Comparison of ENCODE assay signal across 7 mouse cellular contexts in genomic region chrX:86191614-86192419, GRCm38 (mm10). TPM values are rescaled to one million over a fixed set of nuclear protein-coding genes. Genes with fewer than 3 reads are reported as not detected.
A peak's percentile ranks its signal among the peaks of the same experiment; 100 is the strongest.
DNase-seq lines count a peak whose midpoint lies in the region; ATAC-seq and TF ChIP-seq lines count a peak whose summit lies in the region.

Gene Nr0b1 (plus strand): TSS chrX:86191764.

- DNase-seq in lung, postnatal 36 days, result no peak
- peak; percentile 5 for DNase-seq in right cerebral cortex, postnatal 14 days
- DNase-seq in cerebellum, postnatal 25 days, result no peak

- no peak within 1 kb of the TSS for H3K27ac ChIP-seq in lung, embryonic 16.5 days (ENCODE audit: low read length)
- no peak within 1 kb of the TSS for H3K27ac ChIP-seq in embryonic facial prominence, embryonic 12.5 days
- H3K27ac ChIP-seq in intestine, postnatal 0 days (ENCODE audit: low read depth, low read length), result no peak within 1 kb of the TSS

- TF ChIP-seq CTCF in intestine, postnatal 0 days (IDR thresholded peaks at IDR 0.05; ENCODE audit: low read depth), result no peak

- no peaks in the 10 kb centered on the region for H3K36me3 ChIP-seq in lung, embryonic 16.5 days (ENCODE audit: control insufficient read depth, insufficient read depth, low read length)
- H3K36me3 ChIP-seq in embryonic facial prominence, embryonic 12.5 days, result no peaks in the 10 kb centered on the region
- H3K36me3 ChIP-seq in intestine, postnatal 0 days (ENCODE audit: control insufficient read depth, insufficient read depth), result no peaks in the 10 kb centered on the region

- H3K4me2 ChIP-seq in lung, embryonic 16.5 days (ENCODE audit: low read depth, low read length), result peak within 1 kb of the TSS; percentile 25; the same call in 1 of the 2 replicates
- peak within 1 kb of the TSS; percentile 76 for H3K4me2 ChIP-seq in embryonic facial prominence, embryonic 12.5 days (replicated peaks)
- peak within 1 kb of the TSS; percentile 40 for H3K4me2 ChIP-seq in intestine, postnatal 0 days (replicated peaks; ENCODE audit: low read depth)

- 19% methylated on average over 47 of the region's 53 CpGs for WGBS in lung, embryonic 16.5 days
- WGBS in embryonic facial prominence, embryonic 12.5 days, result 19% methylated on average over 52 of the region's 53 CpGs
- WGBS in intestine, postnatal 0 days, result 17% methylated on average over 53 of the region's 53 CpGs

- H3K27me3 ChIP-seq in lung, embryonic 16.5 days (ENCODE audit: control insufficient read depth, insufficient read depth, low read depth, low read length), result peaks cover 14% of the 10 kb centered on the region
- peaks cover 22% of the 10 kb centered on the region for H3K27me3 ChIP-seq in embryonic facial prominence, embryonic 12.5 days
- H3K27me3 ChIP-seq in intestine, postnatal 0 days (replicated peaks; ENCODE audit: control insufficient read depth, insufficient read depth, low read length), result peaks cover 3% of the 10 kb centered on the region; the same call in 1 of the 2 replicates

- ATAC-seq in lung, embryonic 16.5 days (ENCODE audit: low read depth), result no peak
- 0 out of 2 replicates have a peak, but pooled peaks have one; percentile 67 for ATAC-seq in embryonic facial prominence, embryonic 12.5 days (ENCODE audit: insufficient number of reproducible peaks, insufficient read depth, low FRiP score, low TSS enrichment)
- ATAC-seq in intestine, postnatal 0 days, result no peak
- ATAC-seq in granulocyte monocyte progenitor cell, adult 5-6 weeks (replicated peaks; ENCODE audit: poor library complexity, severe bottlenecking), result no peak

- no peak within 1 kb of the TSS for H3K9ac ChIP-seq in lung, embryonic 16.5 days (ENCODE audit: low read length)
- no peak within 1 kb of the TSS for H3K9ac ChIP-seq in embryonic facial prominence, embryonic 12.5 days
- no peak within 1 kb of the TSS for H3K9ac ChIP-seq in intestine, postnatal 0 days (ENCODE audit: low read depth, low read length)

- H3K9me3 ChIP-seq in lung, embryonic 16.5 days (ENCODE audit: control insufficient read depth, low read length), result no peaks in the 10 kb centered on the region
- H3K9me3 ChIP-seq in embryonic facial prominence, embryonic 12.5 days, result no peaks in the 10 kb centered on the region
- H3K9me3 ChIP-seq in intestine, postnatal 0 days (ENCODE audit: control insufficient read depth), result no peaks in the 10 kb centered on the region

- H3K4me3 ChIP-seq in lung, embryonic 16.5 days (ENCODE audit: low read length), result peak within 1 kb of the TSS; percentile 15; the same call in 1 of the 2 replicates
- peak within 1 kb of the TSS; percentile 37 for H3K4me3 ChIP-seq in embryonic facial prominence, embryonic 12.5 days
- H3K4me3 ChIP-seq in intestine, postnatal 0 days (ENCODE audit: low read depth, low read length), result 0 out of 2 replicates have a peak within 1 kb of the TSS, but pooled peaks have one; percentile 1

- H3K4me1 ChIP-seq in lung, embryonic 16.5 days (replicated peaks; ENCODE audit: control insufficient read depth, insufficient read depth, low read length), result no peaks in the 10 kb centered on the region
- no peaks in the 10 kb centered on the region for H3K4me1 ChIP-seq in embryonic facial prominence, embryonic 12.5 days
- no peaks in the 10 kb centered on the region for H3K4me1 ChIP-seq in intestine, postnatal 0 days (replicated peaks; ENCODE audit: control insufficient read depth, insufficient read depth, low read length)

RNA-seq across cellular contexts. Expression of gene Nr0b1, which starts in this region (rescaled TPM):
- not detected in 2 replicates for polyA plus RNA-seq in lung, embryonic 16.5 days (2015; fragmentation: Nextera tagmentation; extraction: Ambion mirVana)
- 0.24 and 0.32 TPM in 2 replicates for polyA plus RNA-seq in embryonic facial prominence, embryonic 12.5 days (2016; fragmentation: Nextera tagmentation; extraction: Ambion mirVana)
- 0.07 TPM in 1 of 2 replicates, not detected in the other for polyA plus RNA-seq in intestine, postnatal 0 days (2015; fragmentation: Nextera tagmentation; extraction: Ambion mirVana)
- not detected in 2 replicates for total RNA-seq in granulocyte monocyte progenitor cell, adult 5-6 weeks (2014; fragmentation: Nextera tagmentation)
- not detected in 2 replicates for total RNA-seq in granulocyte monocyte progenitor cell, adult 5-6 weeks (2017)

Comparison
In these comparisons a context has a peak if more than half of its experiments do, and no peak if none do; other contexts are left out.
1. Peak in ATAC-seq, H3K4me3 ChIP-seq and H3K4me2 ChIP-seq in embryonic facial prominence, embryonic 12.5 days; RNA of the gene not detected or under 1 TPM.
2. H3K4me2 ChIP-seq: peak in every context shown above with its lines; median percentile 76 in embryonic facial prominence, embryonic 12.5 days; 40 in intestine, postnatal 0 days; 25 in lung, embryonic 16.5 days.